Mouse (Mus musculus): ENCODE measurements around the gene Kpnb1. TPM values are rescaled to one million over a fixed set of nuclear protein-coding genes. Genes with fewer than 3 reads are reported as not detected.

The Kpnb1 gene
- polyA plus RNA-seq, 2 experiments, result 23.2 to 58.0 TPM

DNA sequence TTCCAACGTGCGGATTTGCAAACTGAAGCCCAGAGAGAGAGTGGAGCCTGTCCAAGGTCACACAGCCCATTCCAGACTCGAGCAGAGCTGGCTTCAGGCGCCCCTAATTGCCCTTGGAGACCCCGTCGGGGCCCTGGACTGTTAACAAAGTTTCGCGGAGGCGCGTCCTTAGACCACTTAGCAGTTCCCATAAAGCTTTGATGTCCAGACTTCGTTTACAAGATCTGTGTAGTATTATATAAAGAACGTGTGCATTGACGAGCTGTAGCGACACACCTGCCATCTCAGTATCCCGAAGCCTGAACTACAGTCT is 918 bp upstream of the Kpnb1 start:
- H3K4me1 ChIP-seq (replicated peaks; ENCODE audit: control insufficient read depth in 2 of 2, insufficient read depth in 2 of 2, low read length in 1 of 2), result peaks cover 20 to 22% of the 10 kb centered on the region in 2 experiments
- TF ChIP-seq CTCF (IDR thresholded peaks at IDR 0.05; ENCODE audit: low read depth), result no peak
- TF ChIP-seq EP300 (IDR thresholded peaks at IDR 0.05; ENCODE audit: low read depth), result 0 out of 2 replicates have a peak, but pooled peaks have one; percentile 12
- peak overlapping the region; percentile 62 for H3K9ac ChIP-seq (replicated peaks)
- ATAC-seq (ENCODE audit: insufficient read depth) (no peak), DNase-seq (ENCODE audit: low read depth in 3 of 3, low spot score in 3 of 3) (no peak)
- H3K4me2 ChIP-seq (ENCODE audit: low read depth), result peak overlapping the region; percentile 86
- no peaks in the 10 kb centered on the region for H3K27me3 ChIP-seq (ENCODE audit: control insufficient read depth, insufficient read depth, low read length)
- peak overlapping the region; percentile 74 for H3K27ac ChIP-seq
- H3K9me3 ChIP-seq (ENCODE audit: control insufficient read depth, low read length), result no peaks in the 10 kb centered on the region
- H3K36me3 ChIP-seq (replicated peaks; ENCODE audit: control insufficient read depth, insufficient read depth, low read depth), result peaks cover 28% of the 10 kb centered on the region
- 2% methylated on average over 15 of the region's 15 CpGs for WGBS (ENCODE audit: insufficient replicate concordance)
- peak overlapping the region; percentile 65 to 71 for H3K4me3 ChIP-seq (ENCODE audit: insufficient read depth in 1 of 2, low read depth in 2 of 2, low read length in 2 of 2)

DNA sequence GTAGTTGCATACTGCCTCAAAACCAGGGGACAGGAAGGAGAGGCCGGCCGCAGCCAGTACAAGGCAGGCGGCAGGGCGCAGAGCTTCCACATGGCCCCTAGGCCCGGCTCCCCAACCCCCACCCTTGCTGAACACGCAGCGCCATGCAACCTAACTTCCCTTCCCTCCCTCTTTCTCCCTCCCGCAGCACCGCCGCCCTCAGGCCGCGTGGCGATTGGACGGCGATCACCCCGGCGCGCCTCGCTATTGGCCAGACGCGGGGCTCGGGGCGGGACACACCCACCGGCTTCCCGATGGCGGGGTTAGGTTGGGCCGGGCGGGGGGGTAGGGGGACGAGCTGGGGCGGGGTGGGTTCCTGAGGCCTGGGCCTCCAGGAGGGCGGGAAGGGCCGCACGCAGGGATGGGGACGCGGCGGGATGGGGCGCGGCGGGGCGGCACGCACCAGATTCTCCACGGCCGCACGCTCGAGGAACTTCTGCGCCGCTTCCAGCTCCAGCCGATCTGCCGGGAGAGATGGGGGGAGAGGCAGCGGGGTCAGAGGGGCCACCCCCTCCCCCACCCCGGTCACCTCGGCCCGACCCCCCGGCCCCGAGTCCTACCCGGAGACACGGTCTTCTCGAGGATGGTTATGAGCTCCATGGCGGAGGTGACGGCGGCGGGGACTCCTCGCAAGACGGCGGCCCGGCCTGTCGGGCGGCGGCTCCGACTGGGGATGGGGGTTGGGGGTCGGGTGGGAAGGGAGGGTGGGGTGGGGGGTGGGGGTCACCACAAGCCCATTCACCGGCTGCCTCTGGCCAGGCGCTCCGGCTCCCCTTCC is 526 bp downstream of the Kpnb1 start:
- Histone ChIP-seq H3K36me3 (replicated peaks; ENCODE audit: control insufficient read depth, insufficient read depth, low read depth) (peaks cover 43% of the 10 kb centered on the region), H3K4me2 (ENCODE audit: low read depth) (peak overlapping the region; percentile 98), H3K4me3 (ENCODE audit: insufficient read depth in 1 of 2, low read depth in 2 of 2, low read length in 2 of 2) (peak overlapping the region; percentile 94 to 98), H3K9me3 (ENCODE audit: control insufficient read depth, low read length) (no peaks in the 10 kb centered on the region), H3K27ac (peak overlapping the region; percentile 92), H3K4me1 (replicated peaks; ENCODE audit: control insufficient read depth in 2 of 2, insufficient read depth in 2 of 2, low read length in 1 of 2) (peaks cover 22% of the 10 kb centered on the region in 2 experiments), H3K9ac (replicated peaks) (peak overlapping the region; percentile 99), H3K27me3 (ENCODE audit: control insufficient read depth, insufficient read depth, low read length) (no peaks in the 10 kb centered on the region)
- peak; percentile 89 to 92 (median 92) for DNase-seq (ENCODE audit: low read depth in 3 of 3, low spot score in 3 of 3)
- peak; percentile 60 for ATAC-seq (ENCODE audit: insufficient read depth)
- under 1% methylated on average over 68 of the region's 74 CpGs for WGBS (ENCODE audit: insufficient replicate concordance)
- no peak for TF ChIP-seq CTCF (IDR thresholded peaks at IDR 0.05; ENCODE audit: low read depth)
- no peak for TF ChIP-seq EP300 (IDR thresholded peaks at IDR 0.05; ENCODE audit: low read depth)

DNA sequence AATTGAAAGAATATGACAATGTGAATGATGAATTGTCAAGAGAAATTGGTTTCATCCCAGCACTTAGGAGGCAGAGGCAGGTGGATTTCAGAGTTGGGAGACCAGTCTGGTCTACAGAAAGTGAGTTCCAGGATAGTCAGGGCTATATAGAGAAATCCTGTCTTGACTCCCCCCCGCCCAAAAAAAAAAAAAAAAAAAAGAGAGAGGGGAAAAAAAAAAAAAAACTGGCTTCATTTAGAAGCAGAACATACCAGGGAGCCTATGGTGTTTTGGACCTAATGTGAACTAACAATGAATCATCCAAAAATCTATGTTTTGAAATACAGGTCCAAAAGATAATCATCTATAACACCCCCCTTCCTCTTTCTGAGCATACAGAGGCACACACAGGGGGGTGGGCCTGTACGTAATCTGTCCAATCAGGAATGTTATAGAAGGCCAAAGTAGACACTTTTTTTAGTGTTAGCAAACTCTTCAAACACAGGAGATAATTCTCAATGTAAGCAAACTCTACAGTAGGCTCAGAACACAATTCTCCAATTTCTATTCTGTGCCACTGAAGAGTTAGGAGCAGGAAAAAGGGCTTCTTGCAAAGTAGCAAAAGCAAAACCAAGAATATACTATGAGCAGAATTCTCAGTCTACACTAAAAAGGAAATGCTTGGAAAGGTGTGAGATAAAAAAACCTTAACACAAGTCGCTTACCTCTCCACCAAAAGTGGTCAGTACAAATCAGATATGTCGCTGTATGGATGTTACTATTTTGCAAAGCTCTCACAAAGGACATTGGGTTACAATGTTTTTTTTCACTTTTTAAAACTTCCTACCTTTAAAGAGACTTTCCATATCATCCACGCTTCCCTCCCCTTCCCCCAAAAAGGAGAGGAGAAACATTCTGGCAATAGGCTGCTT is 1.7 kb downstream of the Kpnb1 start:
- H3K9ac ChIP-seq (replicated peaks), result peak overlapping the region; percentile 72
- ATAC-seq (ENCODE audit: insufficient read depth) (no peak), DNase-seq (ENCODE audit: low read depth in 3 of 3, low spot score in 3 of 3) (no peak)
- no peaks in the 10 kb centered on the region for H3K27me3 ChIP-seq (ENCODE audit: control insufficient read depth, insufficient read depth, low read length)
- peak overlapping the region; percentile 92 to 98 for H3K4me3 ChIP-seq (ENCODE audit: insufficient read depth in 1 of 2, low read depth in 2 of 2, low read length in 2 of 2)
- H3K9me3 ChIP-seq (ENCODE audit: control insufficient read depth, low read length), result no peaks in the 10 kb centered on the region
- H3K4me1 ChIP-seq (replicated peaks; ENCODE audit: control insufficient read depth in 2 of 2, insufficient read depth in 2 of 2, low read length in 1 of 2), result peaks cover 22% of the 10 kb centered on the region in 2 experiments
- H3K4me2 ChIP-seq (ENCODE audit: low read depth), result peak overlapping the region; percentile 98
- TF ChIP-seq CTCF (IDR thresholded peaks at IDR 0.05; ENCODE audit: low read depth), result no peak
- TF ChIP-seq EP300 (IDR thresholded peaks at IDR 0.05; ENCODE audit: low read depth), result no peak
- 20% methylated on average over 5 of the region's 5 CpGs for WGBS (ENCODE audit: insufficient replicate concordance)
- H3K27ac ChIP-seq, result no peak overlapping the region
- H3K36me3 ChIP-seq (replicated peaks; ENCODE audit: control insufficient read depth, insufficient read depth, low read depth), result peaks cover 55% of the 10 kb centered on the region

DNA sequence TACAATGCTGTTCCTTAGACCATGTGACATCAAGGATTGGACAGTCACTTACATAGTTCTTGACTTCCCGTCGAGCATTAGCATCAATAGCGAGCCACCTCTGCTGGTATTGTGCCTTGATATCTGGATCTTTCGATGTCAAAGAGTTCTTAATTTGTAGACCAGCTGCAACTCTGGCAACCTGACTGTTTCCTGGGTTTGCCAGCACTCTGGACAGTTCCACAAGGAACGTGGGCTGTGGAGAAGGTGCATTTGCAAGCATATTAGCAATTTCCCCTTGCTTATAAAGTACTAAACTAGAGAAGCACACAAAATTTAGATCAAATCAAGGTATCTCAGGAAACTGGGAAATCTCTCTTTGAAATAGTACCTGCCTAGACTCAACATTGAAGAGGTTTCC is 2.8 kb downstream of the Kpnb1 start:
- no peaks in the 10 kb centered on the region for H3K9me3 ChIP-seq (ENCODE audit: control insufficient read depth, low read length)
- peak overlapping the region; percentile 98; the same call in 1 of the 2 replicates for H3K4me2 ChIP-seq (ENCODE audit: low read depth)
- peak overlapping the region; percentile 13; the same call in 1 of the 2 replicates for H3K9ac ChIP-seq (replicated peaks)
- H3K36me3 ChIP-seq (replicated peaks; ENCODE audit: control insufficient read depth, insufficient read depth, low read depth), result peaks cover 66% of the 10 kb centered on the region
- peak overlapping the region in 1 of 2 experiments; percentile 98; a peak in 1 of 4 replicates for H3K4me3 ChIP-seq (ENCODE audit: insufficient read depth in 1 of 2, low read depth in 2 of 2, low read length in 2 of 2)
- H3K4me1 ChIP-seq (replicated peaks; ENCODE audit: control insufficient read depth in 2 of 2, insufficient read depth in 2 of 2, low read length in 1 of 2), result peaks cover 22% of the 10 kb centered on the region in 2 experiments
- WGBS (ENCODE audit: insufficient replicate concordance), result 72% methylated on average over 5 of the region's 5 CpGs
- no peak for DNase-seq (ENCODE audit: low read depth in 3 of 3, low spot score in 3 of 3)
- no peak overlapping the region for H3K27ac ChIP-seq
- no peak for TF ChIP-seq CTCF (IDR thresholded peaks at IDR 0.05; ENCODE audit: low read depth)
- TF ChIP-seq EP300 (IDR thresholded peaks at IDR 0.05; ENCODE audit: low read depth), result no peak
- no peak for ATAC-seq (ENCODE audit: insufficient read depth)
- no peaks in the 10 kb centered on the region for H3K27me3 ChIP-seq (ENCODE audit: control insufficient read depth, insufficient read depth, low read length)

DNA sequence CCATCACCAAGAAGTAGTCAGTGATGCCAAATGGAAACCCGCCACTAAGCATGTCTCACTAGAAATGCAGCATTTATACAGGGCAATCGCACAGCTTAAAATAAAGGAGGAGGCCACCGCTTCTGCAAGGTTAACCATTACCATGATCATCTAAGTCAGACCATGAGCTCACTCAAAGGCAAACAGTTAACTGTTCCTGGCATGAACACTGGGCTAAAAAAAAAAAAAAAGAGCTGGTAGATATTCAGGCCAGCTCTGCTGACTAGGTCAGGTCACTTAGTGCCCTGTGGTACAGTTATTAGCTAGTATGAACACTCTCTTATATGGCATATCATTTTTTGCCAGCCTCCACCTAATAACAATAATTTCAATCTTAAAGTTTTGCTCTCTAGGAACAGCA is 5.2 kb downstream of the Kpnb1 start:
- no peak for DNase-seq (ENCODE audit: low read depth in 3 of 3, low spot score in 3 of 3)
- H3K9ac ChIP-seq (replicated peaks), result no peak overlapping the region
- 80% methylated on average over 3 of the region's 3 CpGs for WGBS (ENCODE audit: insufficient replicate concordance)
- no peaks in the 10 kb centered on the region for H3K9me3 ChIP-seq (ENCODE audit: control insufficient read depth, low read length)
- H3K4me1 ChIP-seq (replicated peaks; ENCODE audit: control insufficient read depth in 2 of 2, insufficient read depth in 2 of 2, low read length in 1 of 2), result peaks cover 14 to 16% of the 10 kb centered on the region in 2 experiments
- peaks cover 90% of the 10 kb centered on the region for H3K36me3 ChIP-seq (replicated peaks; ENCODE audit: control insufficient read depth, insufficient read depth, low read depth)
- no peak overlapping the region for H3K4me3 ChIP-seq (ENCODE audit: insufficient read depth in 1 of 2, low read depth in 2 of 2, low read length in 2 of 2)
- H3K27me3 ChIP-seq (ENCODE audit: control insufficient read depth, insufficient read depth, low read length), result no peaks in the 10 kb centered on the region
- H3K27ac ChIP-seq, result no peak overlapping the region
- ATAC-seq (ENCODE audit: insufficient read depth), result no peak
- H3K4me2 ChIP-seq (ENCODE audit: low read depth), result no peak overlapping the region
- TF ChIP-seq EP300 (IDR thresholded peaks at IDR 0.05; ENCODE audit: low read depth) (no peak), CTCF (IDR thresholded peaks at IDR 0.05; ENCODE audit: low read depth) (no peak)
